Mouse (Mus musculus) intestine, postnatal 0 days (tissue): ENCODE measurements around the gene Etv6. TPM values are rescaled to one million over a fixed set of nuclear protein-coding genes. Genes with fewer than 3 reads are reported as not detected.

ENCODE experiments used
- ATAC-seq: fragments of 200-750 bp; cut with Nextera tagmentation; 2 replicates; pipeline ENCODE4 v1.8.0; 2017; ENCODE audit warnings: mild to moderate bottlenecking, moderate TSS enrichment, moderate library complexity
- H3K27ac ChIP-seq: fragments of 300-500 bp; sonication (generic); 2 replicates; pipeline ENCODE4 v1.5.1; 2014; ENCODE audit warnings: mild to moderate bottlenecking, low read depth, low read length, moderate library complexity
- H3K27me3 ChIP-seq: fragments of 300-500 bp; sonication (generic); replicated peaks from 2 replicates; pipeline ENCODE4 v1.6.1; 2014; ENCODE audit warnings: low read length, mixed read lengths; ENCODE audit not compliant: control insufficient read depth, insufficient read depth
- H3K36me3 ChIP-seq: fragments of 300-500 bp; sonication (generic); 2 replicates; pipeline ENCODE4 v1.6.1; 2014; ENCODE audit warnings: mild to moderate bottlenecking, moderate library complexity; ENCODE audit not compliant: control insufficient read depth, insufficient read depth
- H3K4me1 ChIP-seq: fragments of 300-500 bp; sonication (generic); replicated peaks from 2 replicates; pipeline ENCODE4 v1.6.1; 2014; ENCODE audit warnings: antibody characterized with exemption, low read length, mixed read lengths; ENCODE audit not compliant: control insufficient read depth, insufficient read depth
- H3K4me2 ChIP-seq: fragments of 300-500 bp; sonication (generic); replicated peaks from 2 replicates; pipeline ENCODE4 v1.6.1; 2014; ENCODE audit warnings: low read depth, mild to moderate bottlenecking, moderate library complexity
- H3K4me3 ChIP-seq: fragments of 300-500 bp; sonication (generic); 2 replicates; pipeline ENCODE4 v1.5.1; 2014; ENCODE audit warnings: low read depth, low read length
- H3K9ac ChIP-seq: fragments of 300-500 bp; sonication (generic); 2 replicates; pipeline ENCODE4 v1.6.1; 2014; ENCODE audit warnings: mild to moderate bottlenecking, low read depth, low read length
- H3K9me3 ChIP-seq: fragments of 300-500 bp; sonication (generic); 2 replicates; pipeline ENCODE4 v1.6.1; 2016; ENCODE audit warnings: mixed run types; ENCODE audit not compliant: control insufficient read depth
- CTCF ChIP-seq: sonication (generic); IDR thresholded peaks from 2 replicates; pipeline ENCODE4 v1.5.1; 2016; ENCODE audit warnings: low read depth, mild to moderate bottlenecking, control low read depth, antibody characterized with exemption, moderate library complexity
- WGBS: fragments of 180-500 bp; shearing (Covaris S2); extraction: QIAGEN DNeasy Blood & Tissue Kit; methylation state at CpG from one replicate; pipeline ENCODE4 v1.1.7; 2014; 5-methylcytosine and 5-hydroxymethylcytosine counted together
- polyA plus RNA-seq: library from polyadenylated mRNA; unstranded; fragments of >200 nt; fragmentation: Nextera tagmentation; extraction: Ambion mirVana; gene quantifications from 2 replicates; pipeline ENCODE4 v1.2.1, GENCODE M21; 2015

Gene Etv6
- polyA plus RNA-seq, 1 experiment from 2014 or later = 7.8 TPM

- no peak for TF ChIP-seq CTCF
- Histone ChIP-seq H3K36me3 (no peaks in the 10 kb centered on the region), H3K9ac (no peak overlapping the region), H3K4me1 (peaks cover 4% of the 10 kb centered on the region), H3K9me3 (no peaks in the 10 kb centered on the region), H3K4me3 (no peak overlapping the region), H3K27me3 (no peaks in the 10 kb centered on the region), H3K4me2 (no peak overlapping the region), H3K27ac (peak overlapping the region; percentile 64; the same call in 1 of the 2 replicates)
- ATAC-seq = no peak
- WGBS = 29% methylated on average over 3 of the region's 3 CpGs
These were observed 153.2 kb downstream of the Etv6 start for GRCm38 (mm10) chr6:134188719-134189118.

- H3K36me3 ChIP-seq = no peaks in the 10 kb centered on the region
- no peak overlapping the region for H3K4me2 ChIP-seq
- H3K27ac ChIP-seq = peak overlapping the region; percentile 64
- H3K9ac ChIP-seq = no peak overlapping the region
- H3K27me3 ChIP-seq = no peaks in the 10 kb centered on the region
- peak; percentile 34; the same call in 1 of the 2 replicates for ATAC-seq
- no peak overlapping the region for H3K4me3 ChIP-seq
- H3K4me1 ChIP-seq = peaks cover 4% of the 10 kb centered on the region
- TF ChIP-seq CTCF = no peak
- WGBS = 20% methylated on average over 5 of the region's 5 CpGs
- H3K9me3 ChIP-seq = no peaks in the 10 kb centered on the region
These were observed 153.7 kb downstream of the Etv6 start for GRCm38 (mm10) chr6:134189174-134189573.

- Histone ChIP-seq H3K9ac (no peak overlapping the region), H3K27me3 (no peaks in the 10 kb centered on the region), H3K27ac (peak overlapping the region; percentile 64), H3K4me3 (no peak overlapping the region), H3K9me3 (no peaks in the 10 kb centered on the region), H3K36me3 (no peaks in the 10 kb centered on the region), H3K4me2 (no peak overlapping the region), H3K4me1 (peaks cover 4% of the 10 kb centered on the region)
- ATAC-seq = peak; percentile 42; the same call in 1 of the 2 replicates
- TF ChIP-seq CTCF = no peak
- WGBS = 28% methylated on average over 7 of the region's 7 CpGs
These were observed 154.2 kb downstream of the Etv6 start for GRCm38 (mm10) chr6:134189575-134190132.

- Histone ChIP-seq H3K9ac (no peak overlapping the region), H3K4me3 (no peak overlapping the region), H3K27me3 (no peaks in the 10 kb centered on the region), H3K36me3 (no peaks in the 10 kb centered on the region), H3K4me1 (peaks cover 4% of the 10 kb centered on the region), H3K4me2 (peak overlapping the region; percentile 38; the same call in 1 of the 2 replicates), H3K27ac (peak overlapping the region; percentile 64; the same call in 1 of the 2 replicates), H3K9me3 (no peaks in the 10 kb centered on the region)
- 47% methylated on average over 7 of the region's 7 CpGs for WGBS
- ATAC-seq = peak; percentile 70
- no peak for TF ChIP-seq CTCF
These were observed 155.2 kb downstream of the Etv6 start for GRCm38 (mm10) chr6:134190597-134191278.

- Histone ChIP-seq H3K36me3 (no peaks in the 10 kb centered on the region), H3K27ac (no peak overlapping the region), H3K9ac (no peak overlapping the region), H3K4me3 (no peak overlapping the region), H3K9me3 (no peaks in the 10 kb centered on the region), H3K4me1 (peaks cover 4% of the 10 kb centered on the region), H3K4me2 (no peak overlapping the region), H3K27me3 (no peaks in the 10 kb centered on the region)
- TF ChIP-seq CTCF = no peak
- ATAC-seq = no peak
These were observed 157.2 kb downstream of the Etv6 start for GRCm38 (mm10) chr6:134192710-134193109.

GRCm38 (mm10) chr6:134199895-134200294 is 164.4 kb downstream of the Etv6 start:
- Histone ChIP-seq H3K9ac (no peak overlapping the region), H3K36me3 (no peaks in the 10 kb centered on the region; the same call in 1 of the 2 replicates), H3K27ac (no peak overlapping the region), H3K4me3 (no peak overlapping the region), H3K4me2 (no peak overlapping the region), H3K27me3 (no peaks in the 10 kb centered on the region), H3K9me3 (no peaks in the 10 kb centered on the region), H3K4me1 (peaks cover 8% of the 10 kb centered on the region; the same call in 1 of the 2 replicates)
- ATAC-seq = no peak
- no peak for TF ChIP-seq CTCF
- WGBS = 96% methylated on average over 1 of the region's 1 CpGs
